Comparison of ENCODE assay signal across 9 mouse cellular contexts in the genomic region with DNA sequence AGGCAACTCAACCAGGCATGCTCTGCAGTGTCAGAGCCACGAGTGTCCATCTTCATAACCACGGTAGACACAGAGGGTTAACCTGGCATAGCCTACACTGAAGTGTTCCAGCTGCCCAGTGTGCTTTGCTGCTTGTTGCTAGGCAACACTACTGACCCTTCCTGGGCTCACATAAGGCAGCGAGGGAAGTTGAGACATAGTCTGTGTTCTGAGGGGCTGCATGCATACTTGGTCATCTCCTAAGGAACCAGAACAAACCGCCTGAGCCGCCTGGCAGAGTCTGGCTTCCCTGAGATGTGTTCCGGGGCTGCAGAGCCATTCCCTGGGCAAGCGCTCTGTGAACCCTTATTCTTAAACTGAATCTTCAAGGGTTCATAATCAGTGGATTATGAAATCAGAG. TPM values are rescaled to one million over a fixed set of nuclear protein-coding genes. Genes with fewer than 3 reads are reported as not detected.
DNase-seq lines count a peak whose midpoint lies in the region; ATAC-seq lines count a peak whose summit lies in the region.
"Had no signal": no experiment of that assay in that cellular context is flagged by ENCODE, and none has a peak within 500 bp of the region (broad histone marks: within the 10 kb centered on the region; RNA-seq: fewer than 3 reads in every experiment).

No protein-coding gene starts in this region.

- H3K4me3 ChIP-seq in limb, embryonic 11.5 days (ENCODE audit: low read depth, low read length), result no peak overlapping the region
- peak overlapping the region; percentile 7; the same call in 1 of the 2 replicates for H3K4me3 ChIP-seq in neural tube, embryonic 13.5 days
- no peak overlapping the region for H3K4me3 ChIP-seq in liver, embryonic 12.5 days

- H3K27me3 ChIP-seq in limb, embryonic 11.5 days (ENCODE audit: control insufficient read depth, insufficient read depth, low read length), result no peaks in the 10 kb centered on the region
- no peaks in the 10 kb centered on the region for H3K27me3 ChIP-seq in neural tube, embryonic 13.5 days
- no peaks in the 10 kb centered on the region for H3K27me3 ChIP-seq in liver, embryonic 12.5 days (replicated peaks)

- 0 out of 2 replicates have a peak, but pooled peaks have one; percentile 51 for ATAC-seq in limb, embryonic 11.5 days (ENCODE audit: insufficient number of reproducible peaks, low FRiP score, low TSS enrichment, low read depth)
- ATAC-seq in neural tube, embryonic 13.5 days (ENCODE audit: low read depth), result peak; percentile 94
- no peak for ATAC-seq in liver, embryonic 12.5 days

- no peaks in the 10 kb centered on the region for H3K36me3 ChIP-seq in limb, embryonic 11.5 days (ENCODE audit: control insufficient read depth, insufficient read depth, low read length)
- H3K36me3 ChIP-seq in neural tube, embryonic 13.5 days, result no peaks in the 10 kb centered on the region
- no peaks in the 10 kb centered on the region for H3K36me3 ChIP-seq in liver, embryonic 12.5 days

- H3K4me1 ChIP-seq in limb, embryonic 11.5 days (ENCODE audit: control insufficient read depth, insufficient read depth, low read length), result no peaks in the 10 kb centered on the region
- H3K4me1 ChIP-seq in neural tube, embryonic 13.5 days (replicated peaks), result peaks cover 16% of the 10 kb centered on the region
- no peaks in the 10 kb centered on the region; the same call in 1 of the 2 replicates for H3K4me1 ChIP-seq in liver, embryonic 12.5 days

- DNase-seq in left cerebral cortex, postnatal 10 days (ENCODE audit: extremely low spot score in 1 of 2, low spot score in 2 of 2), result peak; percentile 23 to 40
- no peak for DNase-seq in left cerebral cortex, adult 11 months (ENCODE audit: low spot score)
- peak; percentile 78 for DNase-seq in embryo, embryonic 10.5 days (ENCODE audit: low spot score)
- no peak for DNase-seq in limb, embryonic 11.5 days (ENCODE audit: low spot score)
- no peak for DNase-seq in spleen, postnatal 4 days (ENCODE audit: low spot score in 2 of 2)
- DNase-seq in right cerebral cortex, postnatal 14 days, result no peak

- no peak overlapping the region for H3K9ac ChIP-seq in limb, embryonic 11.5 days (ENCODE audit: low read length)
- peak overlapping the region; percentile 35; the same call in 1 of the 2 replicates for H3K9ac ChIP-seq in neural tube, embryonic 13.5 days
- H3K9ac ChIP-seq in liver, embryonic 12.5 days, result no peak overlapping the region

- 63% methylated on average over 7 of the region's 7 CpGs for WGBS in limb, embryonic 11.5 days
- WGBS in neural tube, embryonic 13.5 days, result 19% methylated on average over 7 of the region's 7 CpGs
- whole genome bisulfite sequencing in liver, embryonic 12.5 days (ENCODE audit: insufficient replicate concordance), result 51% methylated on average over 7 of the region's 7 CpGs

- no peak overlapping the region for H3K27ac ChIP-seq in limb, embryonic 11.5 days (replicated peaks; ENCODE audit: low read depth, low read length)
- H3K27ac ChIP-seq in neural tube, embryonic 13.5 days (replicated peaks), result peak overlapping the region; percentile 52
- no peak overlapping the region for H3K27ac ChIP-seq in liver, embryonic 12.5 days

- intact Hi-C loops in left cerebral cortex, postnatal 10 days (cut with DNase I), result loop anchor here (5.0 kb wide), 1 partner anchor 49 kb away; a partner anchor contains a TSS

- H3K4me2 ChIP-seq in limb, embryonic 11.5 days (ENCODE audit: low read depth, severe bottlenecking), result no peak overlapping the region
- peak overlapping the region; percentile 42 for H3K4me2 ChIP-seq in neural tube, embryonic 13.5 days
- H3K4me2 ChIP-seq in liver, embryonic 12.5 days, result no peak overlapping the region

- no peaks in the 10 kb centered on the region for H3K9me3 ChIP-seq in limb, embryonic 11.5 days (ENCODE audit: control insufficient read depth, low read length)
- H3K9me3 ChIP-seq in neural tube, embryonic 13.5 days, result no peaks in the 10 kb centered on the region
- no peaks in the 10 kb centered on the region for H3K9me3 ChIP-seq in liver, embryonic 12.5 days (replicated peaks)

RNA-seq across cellular contexts. Expression of a gene that starts 21.0 kb away (rescaled TPM):
- total RNA-seq in left cerebral cortex, postnatal 10 days (2021), result not detected
- not detected in 2 replicates for polyA plus RNA-seq in limb, embryonic 11.5 days (2014; fragmentation: Nextera tagmentation; extraction: Ambion mirVana)
- 1.1 TPM in 1 of 2 replicates, not detected in the other for polyA plus RNA-seq in neural tube, embryonic 13.5 days (2015; fragmentation: Nextera tagmentation; extraction: Ambion mirVana)
- not detected in 2 replicates for polyA plus RNA-seq in liver, embryonic 12.5 days (2016; fragmentation: Nextera tagmentation; extraction: Ambion mirVana)
- total RNA-seq: gastrocnemius, postnatal 4 days had no signal

RNA-seq across cellular contexts. Expression of a gene that starts 21.6 kb away (rescaled TPM):
- 1 to 10 TPM; 3.7 to 5.1 TPM for total RNA-seq in left cerebral cortex, postnatal 10 days (2021)
- 0.54 and 1.0 TPM in 2 replicates for polyA plus RNA-seq in limb, embryonic 11.5 days (2014; fragmentation: Nextera tagmentation; extraction: Ambion mirVana)
- polyA plus RNA-seq in neural tube, embryonic 13.5 days (2015; fragmentation: Nextera tagmentation; extraction: Ambion mirVana), result 1.7 and 2.7 TPM in 2 replicates
- polyA plus RNA-seq in liver, embryonic 12.5 days (2016; fragmentation: Nextera tagmentation; extraction: Ambion mirVana), result 0.11 and 0.14 TPM in 2 replicates
- total RNA-seq: gastrocnemius, postnatal 4 days had no signal

RNA-seq across cellular contexts. Expression of a gene that starts 49.7 kb away (rescaled TPM):
- 10 to 100 TPM; 41.6 to 42.2 TPM for total RNA-seq in left cerebral cortex, postnatal 10 days (2021)
- 79.9 and 81.2 TPM in 2 replicates for polyA plus RNA-seq in limb, embryonic 11.5 days (2014; fragmentation: Nextera tagmentation; extraction: Ambion mirVana)
- 63.6 and 79.4 TPM in 2 replicates for polyA plus RNA-seq in neural tube, embryonic 13.5 days (2015; fragmentation: Nextera tagmentation; extraction: Ambion mirVana)
- 58.1 and 59.1 TPM in 2 replicates for polyA plus RNA-seq in liver, embryonic 12.5 days (2016; fragmentation: Nextera tagmentation; extraction: Ambion mirVana)

Comparison
In these comparisons a context has a peak if more than half of its experiments do, and no peak if none do; other contexts are left out.
1. DNase-seq: peak in left cerebral cortex, postnatal 10 days (2 of 2) and embryo, embryonic 10.5 days (single experiment); none in left cerebral cortex, adult 11 months (single experiment), limb, embryonic 11.5 days (single experiment), spleen, postnatal 4 days (0 of 2) and right cerebral cortex, postnatal 14 days (single experiment).